Mouse (Mus musculus) intestine, embryonic 15.5 days (tissue): ENCODE data around the gene Gm14085. TPM values are rescaled to one million over a fixed set of nuclear protein-coding genes. Genes with fewer than 3 reads are reported as not detected.
"Not testable (repeated sequence)": the region's sequence is repeated elsewhere in the genome, so short reads cannot be mapped to it uniquely, and the experiment has no call there.

Experiments used
- ATAC-seq: fragments of 200-750 bp; cut with Nextera tagmentation; 2 replicates; pipeline ENCODE4 v1.8.0; 2017; ENCODE audit warnings: moderate TSS enrichment, moderate library complexity
- H3K27ac ChIP-seq: fragments of 300-500 bp; sonication (generic); 2 replicates; pipeline ENCODE4 v1.5.1; 2015; ENCODE audit warnings: mild to moderate bottlenecking, inconsistent platforms
- H3K27me3 ChIP-seq: fragments of 300-500 bp; sonication (generic); replicated peaks from 2 replicates; pipeline ENCODE4 v1.6.1; 2015; ENCODE audit warnings: inconsistent platforms
- H3K36me3 ChIP-seq: fragments of 300-500 bp; sonication (generic); 2 replicates; pipeline ENCODE4 v1.6.1; 2015; ENCODE audit warnings: inconsistent platforms
- H3K4me1 ChIP-seq: fragments of 300-500 bp; sonication (generic); replicated peaks from 2 replicates; pipeline ENCODE4 v1.6.1; 2015; ENCODE audit warnings: inconsistent platforms
- H3K4me2 ChIP-seq: fragments of 300-500 bp; sonication (generic); replicated peaks from 2 replicates; pipeline ENCODE4 v1.6.1; 2015; ENCODE audit warnings: mild to moderate bottlenecking, inconsistent platforms
- H3K4me3 ChIP-seq: fragments of 300-500 bp; sonication (generic); replicated peaks from 2 replicates; pipeline ENCODE4 v1.5.1; 2015; ENCODE audit warnings: inconsistent platforms
- H3K9ac ChIP-seq: fragments of 300-500 bp; sonication (generic); 2 replicates; pipeline ENCODE4 v1.6.1; 2015; ENCODE audit warnings: inconsistent platforms
- H3K9me3 ChIP-seq: fragments of 300-500 bp; sonication (generic); 2 replicates; pipeline ENCODE4 v1.6.1; 2016; ENCODE audit warnings: inconsistent platforms
- WGBS: fragments of 180-500 bp; shearing (Covaris S2); methylation state at CpG from one replicate; pipeline ENCODE4 v1.1.7; 2015; 5-methylcytosine and 5-hydroxymethylcytosine counted together
- polyA plus RNA-seq: library from polyadenylated mRNA; unstranded; fragments of >200 nt; fragmentation: Nextera tagmentation; extraction: Ambion mirVana; gene quantifications from 2 replicates; pipeline ENCODE4 v1.2.1, GENCODE M21; 2015

The Gm14085 gene
- polyA plus RNA-seq, result 0.36 and 0.40 TPM in 2 replicates

DNA sequence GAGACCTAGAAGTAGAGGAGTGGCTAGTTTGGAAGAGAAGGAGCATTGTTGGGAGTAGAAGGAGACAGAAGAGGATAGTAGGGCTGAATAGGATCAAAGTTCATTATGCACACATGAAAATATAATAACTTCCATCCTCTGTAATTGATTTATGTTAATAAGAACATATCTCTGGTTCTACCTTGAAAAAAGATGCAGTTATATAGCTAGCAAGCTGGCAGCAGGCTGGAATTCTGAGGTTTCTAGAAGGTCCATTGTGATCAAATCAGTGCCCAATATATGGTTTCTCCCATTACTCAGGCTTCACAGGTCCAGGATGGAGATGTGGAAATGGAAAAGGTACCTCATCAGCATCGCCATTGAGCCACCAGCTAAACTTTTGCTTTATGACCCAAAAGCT is at the start of gene Gm14085:
Gm14085 (plus strand) TSS at position 301 of the 400 bp plus-strand sequence.
- no peaks in the 10 kb centered on the region for H3K9me3 ChIP-seq
- no peaks in the 10 kb centered on the region for H3K27me3 ChIP-seq
- no peak within 1 kb of the TSS for H3K27ac ChIP-seq
- no peak for ATAC-seq
- H3K4me2 ChIP-seq, result no peak within 1 kb of the TSS
- WGBS, result 91% methylated on average over 1 of the region's 1 CpGs
- no peak within 1 kb of the TSS for H3K4me3 ChIP-seq
- H3K36me3 ChIP-seq, result no peaks in the 10 kb centered on the region
- H3K4me1 ChIP-seq, result no peaks in the 10 kb centered on the region
- no peak within 1 kb of the TSS for H3K9ac ChIP-seq

DNA sequence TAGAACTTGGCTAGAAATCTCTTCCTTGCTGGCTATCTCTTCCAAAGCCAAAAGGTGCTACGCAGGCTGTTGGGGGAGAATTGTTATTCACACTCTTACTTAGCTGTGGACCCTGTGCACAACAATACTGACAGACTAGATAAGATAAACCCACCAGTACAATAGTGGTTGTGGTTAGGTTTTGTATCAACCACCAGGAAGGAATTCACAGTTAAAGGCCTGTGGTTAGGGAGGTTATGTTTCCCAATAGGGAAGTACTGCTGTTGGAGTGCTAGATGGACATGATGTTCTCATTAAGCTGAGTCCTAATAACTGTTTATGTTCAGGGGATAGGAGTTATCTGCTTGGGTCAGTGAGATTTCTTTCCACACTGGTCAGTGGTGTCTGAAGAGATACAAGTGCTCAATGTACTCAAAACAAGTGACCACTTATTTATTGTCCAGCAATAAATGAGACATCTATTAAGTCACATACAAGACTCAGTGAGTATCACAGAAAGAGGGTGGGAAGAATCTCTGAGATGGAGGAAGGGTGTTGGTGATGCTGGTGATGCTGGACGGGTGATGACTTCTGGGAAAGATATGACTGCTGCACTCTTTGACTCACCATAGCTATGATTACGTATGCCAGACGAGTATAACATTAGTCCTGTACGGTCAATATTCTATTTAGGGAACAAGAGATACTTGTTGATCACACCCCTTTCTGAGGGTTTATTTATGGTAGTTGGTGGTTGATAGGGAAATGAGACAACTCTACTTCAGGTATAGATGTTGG is 45.8 kb upstream of the Gm14085 start:
- H3K27me3 ChIP-seq, H3K4me3 ChIP-seq, H3K9me3 ChIP-seq, ATAC-seq, H3K4me1 ChIP-seq, H3K27ac ChIP-seq, H3K9ac ChIP-seq, H3K36me3 ChIP-seq, H3K4me2 ChIP-seq: not testable (repeated sequence)
- 88% methylated on average over 5 of the region's 5 CpGs for WGBS

DNA sequence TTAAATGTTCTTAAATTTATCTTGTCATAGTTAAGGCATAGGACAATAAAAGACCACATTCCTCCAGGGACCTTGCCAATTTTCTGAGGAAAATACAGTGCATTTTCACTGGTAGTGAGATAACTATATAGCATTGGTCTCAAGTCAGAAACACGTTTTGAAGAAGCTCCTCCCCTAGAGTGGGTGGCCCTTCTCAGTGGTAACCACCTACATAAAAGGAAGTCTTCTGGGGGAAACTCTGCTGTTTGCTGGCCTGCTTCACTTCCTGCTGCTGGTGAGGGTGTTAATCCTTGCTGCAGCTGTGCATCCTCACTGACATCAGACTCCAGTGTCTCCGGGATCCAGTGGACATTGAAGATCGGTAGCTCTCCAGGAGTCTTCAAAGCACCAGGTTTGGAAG is 44.2 kb upstream of the Gm14085 start:
- not testable (repeated sequence) for H3K27me3 ChIP-seq, H3K4me1 ChIP-seq, H3K9ac ChIP-seq, H3K4me2 ChIP-seq, H3K9me3 ChIP-seq, H3K27ac ChIP-seq, H3K36me3 ChIP-seq, H3K4me3 ChIP-seq
- WGBS, result 0% methylated on average over 1 of the region's 3 CpGs
- peak; percentile 86 for ATAC-seq

DNA sequence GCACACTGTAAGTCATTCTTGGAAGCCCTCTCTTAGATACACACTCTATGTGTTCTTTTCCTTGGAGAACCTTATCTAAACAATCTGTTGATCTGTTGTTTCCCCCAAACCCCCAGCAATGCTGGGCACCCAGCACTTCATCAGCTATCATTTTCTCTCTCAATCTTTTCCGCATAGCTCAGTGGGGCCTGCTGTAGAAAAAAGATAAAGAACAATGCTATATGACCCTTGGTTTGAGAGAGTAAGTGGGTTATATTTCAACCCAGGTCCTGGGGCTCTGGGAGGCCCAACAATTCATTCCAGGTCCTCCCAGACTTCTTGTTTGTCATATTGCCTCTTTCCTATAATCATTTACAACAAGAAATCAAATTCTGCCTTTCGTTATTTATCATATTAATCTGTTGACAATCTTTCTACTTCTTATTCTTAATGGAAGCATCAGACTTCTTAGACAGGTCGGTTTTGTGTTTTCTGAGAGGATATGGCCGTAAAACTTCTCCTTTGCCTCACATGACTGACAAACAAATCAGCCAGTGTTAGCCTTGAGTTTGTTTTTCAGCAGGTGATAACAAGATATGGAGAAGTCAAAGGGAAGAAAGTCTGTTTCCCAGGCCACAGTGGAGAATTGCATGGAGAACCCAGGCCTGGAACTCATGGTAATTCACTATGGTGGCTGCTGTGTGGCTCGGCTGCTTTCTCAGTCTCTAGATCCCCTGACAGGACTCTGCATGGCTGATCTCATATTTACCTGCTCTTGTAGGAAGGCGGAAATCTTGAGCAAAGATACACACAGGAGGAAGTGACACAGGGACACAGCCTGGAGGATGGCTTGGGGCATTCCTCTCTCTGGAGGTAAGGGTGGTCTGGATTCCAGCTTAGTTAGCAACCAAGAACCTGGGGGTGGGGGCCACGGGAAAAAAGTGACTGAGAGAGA is 43.5 kb upstream of the Gm14085 start:
- no peaks in the 10 kb centered on the region for H3K4me1 ChIP-seq
- ATAC-seq, result peak; percentile 93
- H3K4me3 ChIP-seq, result peak overlapping the region; percentile 25
- 51% methylated on average over 7 of the region's 7 CpGs for WGBS
- H3K27me3 ChIP-seq, result no peaks in the 10 kb centered on the region
- peak overlapping the region; percentile 72 for H3K27ac ChIP-seq
- H3K36me3 ChIP-seq, result no peaks in the 10 kb centered on the region
- peak overlapping the region; percentile 43 for H3K4me2 ChIP-seq
- no peaks in the 10 kb centered on the region for H3K9me3 ChIP-seq
- H3K9ac ChIP-seq, result no peak overlapping the region

DNA sequence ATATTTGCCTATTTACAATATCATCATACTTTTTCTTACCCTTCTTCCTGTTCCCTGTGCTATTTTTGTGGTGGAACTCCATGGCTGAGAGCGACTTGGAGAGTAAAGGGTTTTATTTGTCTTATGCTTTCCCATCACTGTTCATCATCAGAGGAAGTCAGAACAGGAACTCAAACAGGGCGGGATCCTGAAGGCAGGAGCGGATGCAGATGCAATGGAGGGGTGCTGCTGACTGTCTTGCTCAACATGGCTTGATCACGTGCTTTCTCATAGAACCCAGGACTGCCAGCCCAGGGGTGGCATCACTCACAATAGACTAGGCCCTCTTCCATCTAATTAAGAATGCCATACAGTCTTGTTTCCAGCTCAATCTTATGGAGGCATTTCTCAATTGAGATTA is 34.4 kb upstream of the Gm14085 start:
- 80% methylated on average over 4 of the region's 4 CpGs for WGBS
- no peak for ATAC-seq
- H3K9me3 ChIP-seq, result no peaks in the 10 kb centered on the region
- no peaks in the 10 kb centered on the region for H3K27me3 ChIP-seq
- no peak overlapping the region for H3K4me3 ChIP-seq
- no peaks in the 10 kb centered on the region for H3K36me3 ChIP-seq
- H3K27ac ChIP-seq, result no peak overlapping the region
- H3K9ac ChIP-seq, result no peak overlapping the region
- no peak overlapping the region for H3K4me2 ChIP-seq
- H3K4me1 ChIP-seq, result no peaks in the 10 kb centered on the region

DNA sequence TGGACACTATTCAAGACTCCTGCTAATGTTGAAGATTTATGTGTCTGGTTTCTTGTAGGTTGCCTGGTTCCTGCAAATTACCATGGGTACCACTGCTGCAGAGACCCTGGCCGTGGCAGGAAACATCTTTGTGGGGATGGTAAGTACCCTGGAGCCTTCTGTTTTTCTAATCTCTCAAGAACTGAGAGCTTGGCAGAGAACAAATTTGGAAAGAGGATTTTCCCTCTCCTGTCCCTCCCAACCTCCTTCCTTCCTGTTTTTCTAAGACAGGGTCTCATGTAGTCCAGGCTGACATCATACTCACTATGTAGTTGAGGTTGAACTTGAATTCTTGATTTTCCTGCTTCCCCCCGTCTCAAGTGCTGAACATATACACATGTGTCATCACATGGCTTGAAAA is 32.3 kb upstream of the Gm14085 start:
- no peak overlapping the region for H3K4me3 ChIP-seq
- H3K27ac ChIP-seq, result no peak overlapping the region
- H3K4me1 ChIP-seq, result no peaks in the 10 kb centered on the region
- H3K9ac ChIP-seq, result no peak overlapping the region
- no peak overlapping the region for H3K4me2 ChIP-seq
- ATAC-seq, result no peak
- WGBS, result 68% methylated on average over 2 of the region's 2 CpGs
- no peaks in the 10 kb centered on the region for H3K27me3 ChIP-seq
- H3K9me3 ChIP-seq, result no peaks in the 10 kb centered on the region
- H3K36me3 ChIP-seq, result no peaks in the 10 kb centered on the region

DNA sequence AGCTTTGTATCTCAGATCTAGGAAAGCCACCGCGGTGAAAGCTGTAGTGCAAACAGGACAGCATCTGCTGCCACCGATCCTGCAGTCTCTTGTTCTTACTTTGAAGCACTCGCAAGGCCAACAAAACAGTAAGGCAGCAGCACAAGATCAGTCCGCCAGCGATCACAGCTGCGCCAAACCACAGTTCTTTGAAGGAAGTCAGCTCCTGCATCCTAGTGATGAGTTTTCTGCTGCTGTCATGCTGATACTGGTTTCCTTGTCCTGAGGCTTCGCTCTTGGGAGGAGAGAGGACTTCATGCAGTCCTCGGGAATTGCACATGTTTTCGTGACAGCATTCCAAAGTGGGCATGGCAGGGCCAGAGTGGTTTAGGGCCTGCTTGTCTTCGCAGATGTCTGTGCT is 17.8 kb upstream of the Gm14085 start:
- H3K27me3 ChIP-seq, result no peaks in the 10 kb centered on the region
- no peaks in the 10 kb centered on the region for H3K36me3 ChIP-seq
- H3K27ac ChIP-seq, result no peak overlapping the region
- H3K9ac ChIP-seq, result peak overlapping the region; percentile 56
- peak overlapping the region; percentile 59 for H3K4me3 ChIP-seq
- H3K4me1 ChIP-seq, result peaks cover 7% of the 10 kb centered on the region; the same call in 1 of the 2 replicates
- no peaks in the 10 kb centered on the region for H3K9me3 ChIP-seq
- WGBS, result 35% methylated on average over 11 of the region's 11 CpGs
- no peak for ATAC-seq
- peak overlapping the region; percentile 95 for H3K4me2 ChIP-seq

DNA sequence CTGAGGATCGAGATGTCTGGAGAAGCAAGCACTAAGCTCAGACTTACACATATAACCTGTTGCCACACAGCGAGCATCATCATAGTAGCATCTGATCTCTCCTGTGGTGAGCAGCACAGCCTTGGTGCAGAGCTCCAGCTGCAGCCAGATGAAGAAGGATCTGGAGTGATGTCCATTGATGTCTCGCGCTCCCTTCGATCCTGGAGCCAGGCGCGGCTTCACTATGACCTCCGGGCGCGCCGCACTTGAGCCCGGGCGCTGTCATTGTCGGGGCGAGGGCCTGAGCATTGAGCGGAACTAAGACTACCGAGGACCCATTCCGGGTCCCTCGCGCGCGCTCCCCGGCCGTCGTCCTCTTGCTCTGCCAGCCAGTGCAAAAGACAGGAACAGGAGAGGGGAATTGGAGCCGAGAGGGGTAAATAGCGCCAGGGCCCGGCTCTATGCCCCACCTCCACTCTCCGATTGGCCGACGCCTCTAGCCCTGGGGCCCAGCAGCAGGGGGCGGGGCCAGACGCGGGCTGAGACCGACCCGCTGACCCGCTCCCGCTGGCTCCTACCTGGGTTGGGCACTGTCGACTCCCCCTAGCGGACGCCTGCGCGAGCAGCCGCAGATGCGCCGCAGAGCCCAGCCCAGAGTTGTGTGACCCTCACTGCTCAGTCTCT is 17.3 kb upstream of the Gm14085 start:
- Histone ChIP-seq H3K9me3 (no peaks in the 10 kb centered on the region), H3K36me3 (no peaks in the 10 kb centered on the region), H3K9ac (peak overlapping the region; percentile 56), H3K4me2 (peak overlapping the region; percentile 95), H3K4me1 (peaks cover 7% of the 10 kb centered on the region; the same call in 1 of the 2 replicates), H3K27me3 (no peaks in the 10 kb centered on the region), H3K4me3 (peak overlapping the region; percentile 59), H3K27ac (no peak overlapping the region)
- ATAC-seq, result peak; percentile 100
- WGBS, result under 1% methylated on average over 46 of the region's 46 CpGs

DNA sequence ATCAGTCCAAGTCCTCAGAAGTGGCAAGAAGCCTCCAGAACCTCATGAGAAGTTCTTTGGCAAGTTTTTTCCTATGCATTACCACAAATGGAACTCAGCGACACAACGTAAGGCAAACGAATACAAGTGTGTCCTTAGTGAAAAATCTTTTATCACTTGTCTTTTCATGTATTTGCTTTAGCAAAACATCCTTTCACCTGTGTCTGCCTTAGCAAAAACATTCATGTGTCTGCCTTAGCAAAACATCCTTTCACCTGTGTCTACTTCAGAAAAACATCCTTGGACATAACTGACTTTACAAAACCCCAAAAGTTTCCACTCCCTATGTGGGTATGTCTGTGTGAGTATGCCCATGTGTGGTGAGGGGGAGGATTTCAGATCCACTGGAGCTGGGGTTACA is 15.5 kb upstream of the Gm14085 start:
- no peaks in the 10 kb centered on the region for H3K9me3 ChIP-seq
- H3K27me3 ChIP-seq, result no peaks in the 10 kb centered on the region
- no peak overlapping the region for H3K4me3 ChIP-seq
- no peak overlapping the region for H3K27ac ChIP-seq
- no peak overlapping the region for H3K4me2 ChIP-seq
- no peaks in the 10 kb centered on the region for H3K36me3 ChIP-seq
- peaks cover 7% of the 10 kb centered on the region; the same call in 1 of the 2 replicates for H3K4me1 ChIP-seq
- ATAC-seq, result no peak
- H3K9ac ChIP-seq, result no peak overlapping the region
- 91% methylated on average over 3 of the region's 3 CpGs for WGBS

DNA sequence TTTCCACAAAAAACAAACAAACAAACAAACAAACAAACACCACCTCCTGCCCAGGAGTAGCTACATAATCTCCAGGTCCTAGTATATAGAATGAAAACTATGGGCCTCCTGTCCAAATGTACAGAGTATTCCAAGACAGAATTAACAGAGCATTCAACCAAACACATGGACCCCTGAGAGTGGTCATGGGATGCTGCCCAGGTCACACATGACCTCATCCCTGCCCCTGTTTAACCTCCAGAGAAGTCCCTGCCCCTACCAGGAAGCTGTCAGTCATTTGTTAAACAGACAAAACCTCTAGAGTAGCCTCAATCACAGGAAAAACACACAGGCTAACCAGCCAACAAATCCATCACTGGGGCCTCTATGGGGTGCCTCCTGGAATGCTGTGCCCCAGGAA is 8.2 kb upstream of the Gm14085 start:
- no peak overlapping the region for H3K4me3 ChIP-seq
- H3K36me3 ChIP-seq, result no peaks in the 10 kb centered on the region
- no peaks in the 10 kb centered on the region for H3K4me1 ChIP-seq
- no peak overlapping the region for H3K4me2 ChIP-seq
- no peak overlapping the region for H3K27ac ChIP-seq
- no peak overlapping the region for H3K9ac ChIP-seq
- H3K27me3 ChIP-seq, result no peaks in the 10 kb centered on the region
- ATAC-seq, result no peak
- H3K9me3 ChIP-seq, result no peaks in the 10 kb centered on the region

DNA sequence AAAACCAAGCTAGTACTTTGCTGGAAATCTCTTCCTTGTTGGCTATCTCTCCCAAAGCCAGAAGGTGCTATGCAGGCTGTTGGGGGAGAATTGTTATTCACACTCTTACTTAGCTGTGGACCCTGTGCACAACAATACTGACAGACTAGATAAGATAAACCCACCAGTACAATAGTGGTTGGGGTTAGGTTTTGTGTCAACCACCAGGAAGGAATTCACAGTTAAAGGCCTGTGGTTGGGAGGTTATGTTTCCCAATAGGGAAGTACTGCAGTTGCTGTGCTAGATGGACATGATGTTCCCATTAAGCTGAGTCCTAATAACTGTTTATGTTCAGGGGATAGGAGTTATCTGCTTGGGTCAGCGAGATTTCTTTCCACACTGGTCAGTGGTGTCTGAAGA is 954 bp upstream of the Gm14085 start:
- not testable (repeated sequence) for H3K4me1 ChIP-seq, H3K9ac ChIP-seq, H3K4me3 ChIP-seq, H3K27me3 ChIP-seq, H3K9me3 ChIP-seq, H3K4me2 ChIP-seq, ATAC-seq, H3K27ac ChIP-seq, H3K36me3 ChIP-seq
- 71% methylated on average over 1 of the region's 1 CpGs for WGBS

DNA sequence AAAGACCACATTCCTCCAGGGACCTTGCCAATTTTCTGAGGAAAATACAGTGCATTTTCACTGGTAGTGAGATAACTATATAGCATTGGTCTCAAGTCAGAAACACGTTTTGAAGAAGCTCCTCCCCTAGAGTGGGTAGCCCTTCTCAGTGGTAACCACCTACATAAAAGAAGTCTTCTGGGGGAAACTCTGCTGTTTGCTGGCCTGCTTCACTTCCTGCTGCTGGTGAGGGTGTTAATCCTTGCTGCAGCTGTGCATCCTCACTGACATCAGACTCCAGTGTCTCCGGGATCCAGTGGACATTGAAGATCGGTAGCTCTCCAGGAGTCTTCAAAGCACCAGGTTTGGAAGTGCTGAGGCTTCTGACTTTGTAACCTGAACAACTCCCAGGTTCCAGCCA is 913 bp downstream of the Gm14085 start:
- ATAC-seq, result peak; percentile 54
- H3K36me3 ChIP-seq, H3K4me1 ChIP-seq, H3K9me3 ChIP-seq, H3K4me2 ChIP-seq, H3K27ac ChIP-seq, H3K9ac ChIP-seq, H3K4me3 ChIP-seq, H3K27me3 ChIP-seq: not testable (repeated sequence)
- 40% methylated on average over 2 of the region's 3 CpGs for WGBS
